10 mouse cellular contexts compared by ENCODE assay signal in the genomic region with DNA sequence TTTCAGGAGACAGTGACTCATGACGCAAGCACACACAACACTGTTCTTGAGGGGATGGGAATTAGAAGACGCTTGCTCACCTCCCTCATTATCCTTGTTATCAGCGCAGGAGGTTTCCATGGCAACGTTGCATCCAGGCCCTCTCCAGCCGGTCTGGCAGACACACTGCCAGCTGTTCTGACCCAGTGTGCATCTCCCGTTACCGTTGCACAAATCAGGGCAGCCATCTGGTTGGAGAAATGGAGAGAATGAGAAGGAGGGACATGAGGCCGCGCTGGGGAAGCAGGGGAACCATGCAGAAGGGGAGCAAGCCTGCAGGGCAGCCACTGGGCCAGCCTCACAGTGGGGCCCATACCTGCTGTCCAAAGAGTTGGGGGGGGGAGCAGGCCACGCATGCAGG.
A peak's percentile ranks its signal among the peaks of the same experiment; 100 is the strongest.
DNase-seq lines count a peak whose midpoint lies in the region; ATAC-seq and TF ChIP-seq lines count a peak whose summit lies in the region.
"Had no signal": no experiment of that assay in that cellular context is flagged by ENCODE, and none has a peak within 500 bp of the region (broad histone marks: within the 10 kb centered on the region; RNA-seq: fewer than 3 reads in every experiment).

No protein-coding gene starts in this region.

- peak; percentile 77 for ATAC-seq in embryonic facial prominence, embryonic 11.5 days (replicated peaks; ENCODE audit: insufficient number of reproducible peaks, low FRiP score, low TSS enrichment, low read depth)
- ATAC-seq in hindbrain, embryonic 16.5 days, result peak; percentile 80
- ATAC-seq in lung, postnatal 0 days, result no peak
- no peak for ATAC-seq in megakaryocyte progenitor cell, adult 5-6 weeks (replicated peaks; ENCODE audit: poor library complexity)
- ATAC-seq: liver, postnatal 0 days had no signal

- no peak overlapping the region for H3K27ac ChIP-seq in embryonic facial prominence, embryonic 11.5 days (replicated peaks; ENCODE audit: low read depth, low read length)
- H3K27ac ChIP-seq in hindbrain, embryonic 16.5 days (ENCODE audit: low read depth, low read length), result peak overlapping the region; percentile 72
- H3K27ac ChIP-seq in lung, postnatal 0 days (ENCODE audit: low read length), result no peak overlapping the region
- H3K27ac ChIP-seq: kidney, embryonic 15.5 days had no signal

- WGBS in embryonic facial prominence, embryonic 11.5 days, result 30% methylated on average over 10 of the region's 10 CpGs
- WGBS in hindbrain, embryonic 16.5 days, result 21% methylated on average over 10 of the region's 10 CpGs
- 32% methylated on average over 10 of the region's 10 CpGs for WGBS in lung, postnatal 0 days

- no peaks in the 10 kb centered on the region for H3K9me3 ChIP-seq in embryonic facial prominence, embryonic 11.5 days (replicated peaks; ENCODE audit: control insufficient read depth, low read length)
- no peaks in the 10 kb centered on the region for H3K9me3 ChIP-seq in hindbrain, embryonic 16.5 days (ENCODE audit: control insufficient read depth, low read length)
- no peaks in the 10 kb centered on the region for H3K9me3 ChIP-seq in lung, postnatal 0 days (ENCODE audit: low read length)
- H3K9me3 ChIP-seq: kidney, embryonic 15.5 days had no signal

- no peaks in the 10 kb centered on the region for H3K4me1 ChIP-seq in embryonic facial prominence, embryonic 11.5 days (ENCODE audit: control insufficient read depth, insufficient read depth, low read length)
- H3K4me1 ChIP-seq in hindbrain, embryonic 16.5 days (ENCODE audit: control insufficient read depth, insufficient read depth, low read depth, low read length), result peaks cover 41% of the 10 kb centered on the region
- H3K4me1 ChIP-seq in lung, postnatal 0 days (ENCODE audit: insufficient read depth, low read depth, low read length), result no peaks in the 10 kb centered on the region

- H3K4me3 ChIP-seq in embryonic facial prominence, embryonic 11.5 days (ENCODE audit: low read depth, low read length), result no peak overlapping the region
- H3K4me3 ChIP-seq in hindbrain, embryonic 16.5 days (ENCODE audit: low read length), result no peak overlapping the region
- H3K4me3 ChIP-seq in lung, postnatal 0 days (ENCODE audit: low read depth, low read length), result no peak overlapping the region
- H3K4me3 ChIP-seq: kidney, embryonic 15.5 days had no signal

- H3K4me2 ChIP-seq in embryonic facial prominence, embryonic 11.5 days (ENCODE audit: low read depth, low read length), result no peak overlapping the region
- no peak overlapping the region for H3K4me2 ChIP-seq in hindbrain, embryonic 16.5 days (ENCODE audit: low read length)
- H3K4me2 ChIP-seq in lung, postnatal 0 days (replicated peaks; ENCODE audit: low read depth, low read length), result no peak overlapping the region
- H3K4me2 ChIP-seq: kidney, embryonic 15.5 days had no signal

- no peaks in the 10 kb centered on the region for H3K27me3 ChIP-seq in embryonic facial prominence, embryonic 11.5 days (ENCODE audit: control insufficient read depth, insufficient read depth, low read length)
- no peaks in the 10 kb centered on the region for H3K27me3 ChIP-seq in hindbrain, embryonic 16.5 days (replicated peaks; ENCODE audit: control insufficient read depth, insufficient read depth, low read length)
- no peaks in the 10 kb centered on the region for H3K27me3 ChIP-seq in lung, postnatal 0 days (replicated peaks; ENCODE audit: insufficient read depth, low read length)
- H3K27me3 ChIP-seq: kidney, embryonic 15.5 days had no signal

- TF ChIP-seq CTCF in lung, postnatal 0 days (IDR thresholded peaks at IDR 0.05), result no peak

- DNase-seq in layer of hippocampus, adult 9-11 months, result peak; percentile 59
- no peak for DNase-seq in layer of hippocampus, postnatal 14 days (ENCODE audit: low spot score in 2 of 2)
- peak; percentile 39 for DNase-seq in embryonic facial prominence, embryonic 11.5 days (ENCODE audit: low spot score)
- DNase-seq in retina, adult 2 months (ENCODE audit: low read depth, low spot score), result peak; percentile 33
- no peak for DNase-seq in lung, postnatal 0 days (ENCODE audit: low spot score)
- no peak for DNase-seq in urinary bladder, postnatal 36 days (ENCODE audit: low spot score in 2 of 2)
- DNase-seq: liver, postnatal 0 days had no signal

- TF ChIP-seq EP300 in lung, postnatal 0 days (IDR thresholded peaks at IDR 0.05), result no peak

- H3K36me3 ChIP-seq in embryonic facial prominence, embryonic 11.5 days (replicated peaks; ENCODE audit: control insufficient read depth, insufficient read depth, low read depth, low read length), result no peaks in the 10 kb centered on the region
- H3K36me3 ChIP-seq in hindbrain, embryonic 16.5 days (ENCODE audit: control insufficient read depth, insufficient read depth, low read length), result no peaks in the 10 kb centered on the region
- no peaks in the 10 kb centered on the region for H3K36me3 ChIP-seq in lung, postnatal 0 days (ENCODE audit: insufficient read depth, low read length)
- H3K36me3 ChIP-seq: kidney, embryonic 15.5 days had no signal

- H3K9ac ChIP-seq in embryonic facial prominence, embryonic 11.5 days (replicated peaks; ENCODE audit: low read length), result no peak overlapping the region
- H3K9ac ChIP-seq in hindbrain, embryonic 16.5 days (ENCODE audit: low read depth, low read length), result 0 out of 2 replicates have a peak overlapping the region, but pooled peaks have one; percentile 5
- H3K9ac ChIP-seq in lung, postnatal 0 days (replicated peaks; ENCODE audit: low read depth), result no peak overlapping the region
- H3K9ac ChIP-seq: kidney, embryonic 15.5 days; liver, postnatal 0 days had no signal

Comparison
In these comparisons a context has a peak if more than half of its experiments do, and no peak if none do; other contexts are left out.
1. DNase-seq: peak in layer of hippocampus, adult 9-11 months (single experiment), embryonic facial prominence, embryonic 11.5 days (single experiment) and retina, adult 2 months (single experiment); none in layer of hippocampus, postnatal 14 days (0 of 2), lung, postnatal 0 days (single experiment) and urinary bladder, postnatal 36 days (0 of 2).
2. ATAC-seq: peak in embryonic facial prominence, embryonic 11.5 days (single experiment) and hindbrain, embryonic 16.5 days (single experiment); none in lung, postnatal 0 days (single experiment) and megakaryocyte progenitor cell, adult 5-6 weeks (single experiment).